Mouse (Mus musculus) activated CD4-positive, CD25-positive, alpha-beta regulatory T cell, adult 4 months (primary cell): ENCODE measurements around the gene Pdcd1lg2. TPM values are rescaled to one million over a fixed set of nuclear protein-coding genes. Genes with fewer than 3 reads are reported as not detected.

Source experiments
- ATAC-seq: one replicate; pipeline ENCODE4 v1.8.0; 2017
- polyA plus RNA-seq, 2 experiments: library from polyadenylated mRNA; unstranded; fragments of 100-300 nt; shearing (Covaris generic); gene quantifications; one replicate each; pipeline ENCODE4 v1.2.1; 2017

Gene Pdcd1lg2
- 10 to 100 TPM; 17.2 to 23.0 TPM for polyA plus RNA-seq

DNA sequence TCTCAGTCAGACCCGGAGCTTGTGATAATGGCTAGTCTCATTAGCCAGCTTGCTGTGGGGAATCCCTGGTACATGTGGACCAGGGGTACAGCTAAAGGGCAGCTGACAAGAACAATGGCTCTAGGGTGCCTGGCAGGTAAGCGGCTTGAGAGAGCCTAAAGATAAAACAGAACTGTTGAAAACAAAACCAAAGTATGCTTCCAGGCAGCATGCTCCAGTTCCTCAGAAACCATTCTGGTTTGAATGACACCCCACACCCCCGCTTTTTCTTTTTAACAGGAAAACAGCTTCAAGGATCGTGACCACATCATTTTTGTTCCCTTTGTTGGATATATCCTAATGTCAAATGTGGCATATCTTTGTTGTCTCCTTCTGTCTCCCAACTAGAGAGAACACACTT is at the start of gene Pdcd1lg2:
TSS of gene Pdcd1lg2 (plus strand) at position 301 of the 400 bp plus-strand sequence.
- no peak for ATAC-seq

DNA sequence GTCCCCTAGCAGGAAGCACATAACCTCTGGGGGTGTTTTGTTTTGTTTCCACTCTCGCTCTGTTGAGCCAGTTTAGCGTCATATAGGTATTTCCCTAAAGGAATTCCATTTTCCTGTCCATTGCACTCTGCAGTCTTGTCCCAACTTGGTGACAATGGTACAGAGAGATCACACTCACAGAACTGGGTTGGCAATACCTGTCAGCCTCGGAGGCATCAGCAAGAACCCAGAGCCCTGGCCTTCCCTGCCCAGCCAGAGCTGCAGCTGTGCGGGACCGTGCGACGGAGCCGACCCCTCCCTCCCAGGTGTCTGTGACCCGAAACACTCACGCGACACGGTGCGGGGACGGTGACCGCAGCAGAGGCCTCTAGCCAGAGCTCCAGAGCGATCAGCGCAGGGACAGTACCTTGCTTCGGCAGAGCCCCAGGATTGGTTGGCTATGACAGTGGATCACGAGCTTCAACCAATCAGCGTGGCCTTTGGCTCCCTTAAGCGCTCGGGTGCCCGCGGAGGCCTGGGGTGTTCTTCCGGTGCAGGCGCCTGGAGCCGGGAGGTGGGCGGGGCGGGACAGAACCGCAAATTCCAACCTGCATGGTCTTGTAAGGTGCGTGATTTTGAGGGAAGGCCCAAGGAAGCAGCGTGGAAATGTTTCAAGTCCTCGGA is 49.1 kb upstream of the Pdcd1lg2 start:
- ATAC-seq: peak; percentile 98

DNA sequence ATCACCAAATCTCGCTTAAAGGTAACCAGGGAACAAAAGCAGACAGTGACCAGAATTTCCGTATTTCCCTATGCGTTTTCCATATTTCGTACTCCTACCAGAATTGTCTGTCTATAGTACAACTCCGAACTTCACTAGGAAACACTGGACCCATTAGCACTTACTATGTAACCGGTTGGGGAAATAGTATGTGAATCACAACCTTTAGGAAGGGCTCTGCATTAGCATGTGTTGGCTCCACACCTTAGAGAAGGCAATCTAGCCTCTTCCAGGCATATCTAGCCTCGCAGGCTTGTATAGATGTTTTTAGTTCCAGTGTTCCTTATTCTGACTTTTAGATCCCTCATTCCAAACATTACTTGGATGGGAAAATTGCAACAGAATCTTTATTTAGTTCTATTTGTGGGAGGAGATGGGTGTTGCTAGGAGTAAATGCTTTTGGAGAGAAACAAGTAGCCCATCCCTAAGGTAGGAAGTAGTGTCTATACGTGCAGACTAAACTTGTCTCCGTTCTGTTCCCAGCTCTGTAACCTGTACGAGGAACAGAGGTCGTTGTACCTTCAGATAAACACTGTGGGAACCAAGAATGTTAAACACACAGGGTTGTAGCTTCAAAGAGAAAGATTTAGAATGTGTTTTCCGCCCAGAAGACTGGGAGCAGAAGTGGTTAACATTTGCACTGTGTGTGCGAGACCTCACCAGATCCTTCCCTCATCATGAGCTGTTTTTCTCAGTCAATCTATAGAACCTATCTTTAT is 48.4 kb upstream of the Pdcd1lg2 start:
- ATAC-seq: no peak

DNA sequence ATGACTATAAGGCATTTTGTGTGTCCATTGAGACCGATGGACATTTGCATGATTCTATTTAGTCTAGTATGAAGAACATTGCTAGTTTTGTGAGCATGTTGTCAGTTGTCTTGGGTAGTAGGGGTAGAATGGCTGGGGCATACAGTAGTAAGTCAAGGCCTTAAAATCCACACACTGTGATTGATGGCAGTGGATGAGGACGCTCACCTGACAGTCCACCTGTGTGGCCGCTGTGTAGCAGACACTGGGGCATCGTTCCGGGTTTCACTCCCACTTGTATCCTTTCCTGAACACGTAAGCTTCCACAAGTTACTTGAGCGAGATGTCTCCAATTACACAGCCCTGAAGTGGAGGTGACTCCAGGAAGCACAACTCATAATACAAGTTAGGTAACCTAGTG is 47.2 kb upstream of the Pdcd1lg2 start:
- no peak for ATAC-seq

DNA sequence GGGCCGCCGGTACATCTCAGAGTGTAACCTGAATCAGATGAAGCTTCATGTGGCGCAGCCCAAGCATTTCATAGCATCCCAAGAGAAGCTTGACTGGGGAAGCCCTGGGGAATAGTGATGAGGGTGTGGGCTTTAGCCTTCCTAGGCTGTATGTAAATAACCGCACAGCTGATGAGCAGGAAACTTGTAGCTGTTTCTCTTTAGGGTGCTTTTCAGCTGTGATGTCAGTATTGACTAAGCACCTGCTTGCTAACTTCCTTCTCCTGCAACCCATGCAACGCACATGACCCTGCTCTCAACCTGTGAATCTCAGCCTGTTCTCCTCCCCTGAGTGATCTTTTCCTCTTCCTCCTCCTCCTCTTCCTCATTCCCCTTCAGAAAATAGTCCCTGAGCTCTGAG is 46.6 kb upstream of the Pdcd1lg2 start:
- ATAC-seq: peak; percentile 6

DNA sequence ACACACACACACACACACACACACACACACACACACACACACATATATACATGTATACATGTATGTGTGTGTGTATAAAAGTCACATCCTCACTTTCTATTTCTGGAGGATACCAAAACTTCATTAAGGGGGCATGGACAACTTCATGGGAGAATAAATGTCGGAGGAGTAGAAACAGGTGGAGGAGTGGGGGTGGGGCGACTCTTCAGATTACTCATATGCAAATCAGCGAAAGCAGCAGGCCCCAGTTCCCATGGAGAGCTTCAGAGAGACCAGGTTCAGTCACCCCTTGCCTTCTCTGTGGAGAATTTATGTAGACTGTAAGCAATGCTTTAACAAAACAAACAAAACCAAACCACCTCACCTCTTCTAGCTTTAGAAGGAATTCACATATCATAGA is 45.6 kb upstream of the Pdcd1lg2 start:
- no peak for ATAC-seq

DNA sequence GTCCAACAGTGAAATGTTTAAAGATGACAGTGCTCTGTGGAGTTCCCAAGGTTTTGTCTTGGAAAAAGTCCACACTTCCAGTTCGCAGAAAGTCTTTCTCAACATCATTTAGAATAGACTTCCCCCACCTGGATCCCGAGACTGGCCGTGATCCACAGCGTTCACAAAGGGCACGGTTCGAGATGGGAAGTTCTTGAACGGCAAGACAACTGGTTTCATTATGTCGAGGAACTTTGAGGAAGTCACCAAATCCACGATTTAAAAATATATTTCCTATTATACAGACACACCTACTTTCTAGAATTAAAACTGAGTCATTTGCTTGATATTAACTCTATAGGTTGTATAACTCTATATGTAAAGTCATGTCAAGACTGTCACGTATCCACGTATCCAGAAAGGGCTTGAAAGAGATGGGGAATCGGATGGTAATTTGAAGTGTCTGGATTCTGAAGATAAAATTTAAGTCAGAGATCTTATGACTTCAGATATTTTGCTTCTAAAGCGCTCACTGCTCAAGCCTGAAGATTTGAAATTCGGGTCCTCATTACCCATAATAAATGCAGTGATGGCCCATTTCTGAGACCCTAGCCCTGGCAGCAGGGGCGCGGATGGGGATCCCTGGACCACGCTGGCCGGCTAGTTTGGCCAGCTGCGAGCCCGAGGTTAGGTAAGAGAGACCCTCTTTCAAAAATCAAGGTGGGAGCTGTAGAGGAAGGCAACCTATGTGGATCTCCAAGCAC is 44.3 kb upstream of the Pdcd1lg2 start:
- ATAC-seq: no peak

DNA sequence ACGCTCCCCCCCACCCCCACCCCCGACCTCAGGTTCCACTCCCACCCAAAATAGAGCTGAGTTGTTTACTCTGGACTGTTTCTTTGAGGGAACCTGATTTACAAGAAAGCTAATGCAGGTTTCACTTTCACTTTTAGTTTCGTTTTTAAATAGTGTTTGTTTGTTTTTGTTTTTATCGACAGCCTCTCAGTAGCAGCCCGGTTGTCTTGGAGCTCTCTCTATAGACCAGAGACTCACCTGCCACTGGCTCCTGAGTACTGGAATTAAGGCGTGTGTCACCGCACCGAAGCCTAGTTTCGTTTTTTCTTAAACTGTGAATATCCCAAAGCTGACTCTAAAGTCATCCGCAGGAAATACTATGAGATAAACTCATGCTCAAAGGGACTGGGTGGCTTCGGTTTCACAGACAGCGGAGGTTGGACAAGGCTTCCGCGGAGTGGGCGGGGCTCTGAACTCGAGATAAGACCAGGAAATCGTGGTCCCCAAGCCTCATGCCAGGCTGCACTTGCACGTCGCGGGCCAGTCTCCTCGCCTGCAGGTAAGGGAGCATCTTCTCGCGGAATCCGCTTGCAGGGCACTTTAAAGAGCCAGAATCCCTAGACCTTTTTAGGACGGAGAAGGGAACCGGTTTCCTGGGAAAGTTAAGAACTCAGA is 43.6 kb upstream of the Pdcd1lg2 start, which contains the start of the genes Plgrkt and Cd274:
TSS of gene Plgrkt (minus strand) at position 422 of the 654 bp plus-strand sequence.
TSS of gene Cd274 (plus strand) at position 487 of the 654 bp plus-strand sequence.
- peak; percentile 82 for ATAC-seq

DNA sequence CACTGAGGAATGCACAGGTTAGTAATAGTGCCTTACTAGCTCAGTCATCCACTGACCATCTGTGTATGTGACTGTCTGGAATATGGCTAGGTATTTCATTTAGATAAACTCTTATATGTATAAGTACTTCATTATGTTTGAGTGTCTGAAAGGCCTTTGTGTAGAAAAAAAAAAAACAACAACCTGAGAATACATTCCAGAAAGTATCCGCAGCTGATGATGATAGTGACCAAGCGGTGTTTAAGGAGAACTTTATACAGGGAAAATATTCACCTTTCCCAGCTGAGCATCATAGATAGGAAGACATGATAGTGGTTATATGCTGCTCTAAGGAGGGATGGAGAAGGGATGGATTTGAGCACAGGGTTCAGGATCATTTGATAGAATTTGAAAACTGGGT is 42.7 kb upstream of the Pdcd1lg2 start:
- ATAC-seq: no peak

DNA sequence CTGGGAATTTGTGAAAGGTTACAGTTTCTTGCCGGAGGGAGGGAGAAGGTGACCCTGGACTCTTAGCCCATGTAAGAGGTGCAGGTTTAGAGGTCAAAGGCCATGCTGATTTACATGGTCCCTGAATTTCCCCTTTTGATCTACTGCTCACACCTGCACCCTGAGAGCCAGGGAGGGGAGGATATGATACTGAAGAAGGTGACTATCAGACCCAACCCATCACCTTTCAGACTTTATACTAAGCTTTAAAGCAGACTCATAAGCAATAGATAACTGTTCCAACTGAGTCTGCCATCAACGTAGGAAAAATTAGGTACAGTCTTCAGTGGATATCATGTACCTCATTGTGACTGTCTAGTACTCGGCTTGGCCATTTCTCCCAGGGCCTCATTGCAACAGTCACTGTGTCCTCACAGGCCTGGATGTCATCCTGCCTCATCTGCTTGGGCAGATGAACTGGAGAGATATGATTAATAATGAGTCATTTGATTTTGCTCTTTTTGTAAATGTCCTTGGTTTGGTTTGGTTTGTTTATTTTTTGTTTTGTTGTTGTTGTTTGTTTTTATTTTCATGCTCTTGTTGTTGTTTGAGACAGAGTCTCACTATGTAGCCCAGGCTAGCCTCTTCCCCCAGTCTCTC is 41.9 kb upstream of the Pdcd1lg2 start:
- no peak for ATAC-seq

DNA sequence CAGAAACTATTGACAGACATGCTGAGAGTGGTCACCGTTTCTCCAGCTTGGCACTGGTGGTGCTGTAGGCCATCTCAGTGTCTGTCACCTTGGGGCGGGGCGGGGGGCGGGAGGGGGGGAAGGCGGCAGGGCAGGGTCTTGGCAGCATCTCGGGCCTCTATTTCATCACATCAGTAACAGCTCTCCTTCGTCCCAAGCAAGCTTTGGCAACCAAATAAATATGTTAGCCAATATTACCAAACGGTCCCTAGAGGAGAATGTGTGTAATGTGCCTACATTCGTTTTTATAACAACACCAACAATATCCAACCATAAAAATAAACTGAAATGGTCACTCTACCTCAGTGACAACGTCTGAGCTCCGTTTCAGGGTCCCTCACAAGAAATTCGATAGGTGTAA is 40.6 kb upstream of the Pdcd1lg2 start:
- no peak for ATAC-seq

DNA sequence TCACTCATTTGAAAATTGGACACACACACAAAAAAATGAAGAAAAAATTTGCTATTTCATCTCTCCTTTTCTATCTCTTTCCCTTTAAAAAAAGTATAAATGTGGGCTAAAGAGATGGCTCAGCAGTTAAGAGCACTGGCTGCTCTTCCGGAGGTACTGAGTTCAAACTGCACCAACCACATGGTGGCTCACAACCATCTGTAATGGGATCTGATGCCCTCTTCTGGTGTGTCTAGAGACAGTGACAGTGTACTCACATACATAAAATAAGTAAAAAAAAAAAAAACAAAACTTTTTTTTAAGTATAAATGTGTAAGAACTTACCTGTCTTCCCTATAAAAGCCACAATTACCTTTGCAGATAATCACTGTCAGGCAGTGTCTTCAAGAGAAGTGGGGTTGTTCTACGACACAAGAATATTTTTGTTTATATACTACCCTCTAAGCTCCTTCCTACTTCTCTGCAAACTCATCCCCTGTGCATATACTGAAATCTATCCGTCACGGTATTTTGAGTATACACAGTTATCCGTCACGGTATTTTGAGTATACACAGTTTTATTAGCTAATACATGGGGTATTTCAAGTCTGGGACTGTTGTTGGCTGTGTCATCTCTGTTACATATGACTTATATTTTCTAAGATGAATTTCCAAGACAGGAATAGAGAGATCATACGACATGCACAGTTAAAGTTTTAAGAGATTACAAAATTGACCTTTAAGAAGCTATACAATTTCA is 40.0 kb upstream of the Pdcd1lg2 start:
- ATAC-seq: no peak

DNA sequence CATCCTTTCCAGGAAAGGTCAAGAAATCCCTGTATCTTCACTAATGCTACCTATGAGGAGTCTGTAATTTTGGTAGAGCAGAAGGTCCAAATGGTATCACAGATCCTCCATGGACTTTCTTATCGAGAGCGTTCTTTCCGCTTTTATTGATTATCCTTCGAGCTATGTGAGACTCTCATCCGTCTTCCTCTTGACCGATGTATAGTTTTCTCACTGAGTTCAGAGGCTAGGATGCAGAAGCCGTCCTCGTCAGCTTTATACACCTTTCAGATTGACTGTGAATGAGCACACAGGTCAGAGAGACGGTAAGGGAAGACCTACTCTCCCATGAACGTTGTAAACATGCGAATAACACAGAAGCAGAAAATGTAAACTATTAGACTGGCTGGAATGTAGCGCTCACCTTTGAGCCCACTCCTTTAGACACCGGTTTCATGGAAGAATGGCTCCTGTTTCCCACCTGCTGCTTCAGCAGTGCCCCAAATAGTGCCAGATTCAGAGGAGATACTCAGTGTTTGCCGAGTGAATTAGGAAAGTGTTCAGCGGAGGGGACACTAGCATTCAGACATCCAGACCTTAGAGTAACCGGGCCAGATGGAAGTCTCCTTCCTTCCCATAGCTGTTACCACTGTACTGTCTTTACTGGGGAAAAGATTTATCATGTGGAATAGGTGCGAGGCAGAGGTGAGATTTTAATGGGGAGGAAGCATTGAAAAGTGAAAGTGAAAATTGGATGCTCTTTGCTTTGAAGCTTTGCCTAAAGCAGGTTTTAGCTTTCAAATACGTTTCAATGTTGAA is 39.2 kb upstream of the Pdcd1lg2 start:
- no peak for ATAC-seq

DNA sequence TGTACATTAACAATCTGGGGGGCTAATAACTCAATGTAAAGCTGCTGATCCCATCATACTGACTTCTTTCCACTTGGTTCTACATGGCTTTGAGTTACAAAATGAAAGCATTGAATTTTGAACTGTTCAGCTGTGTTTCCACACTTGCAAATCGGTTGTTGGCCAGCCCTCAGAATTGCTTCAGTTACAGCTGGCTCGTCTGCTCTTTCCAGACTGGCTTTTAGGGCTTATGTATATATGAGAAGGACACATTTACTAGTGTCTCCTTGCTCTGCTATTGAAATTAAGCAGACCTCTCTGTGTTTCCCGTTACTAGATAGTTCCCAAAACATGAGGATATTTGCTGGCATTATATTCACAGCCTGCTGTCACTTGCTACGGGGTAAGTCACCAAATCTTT is 38.6 kb upstream of the Pdcd1lg2 start:
- ATAC-seq: no peak

DNA sequence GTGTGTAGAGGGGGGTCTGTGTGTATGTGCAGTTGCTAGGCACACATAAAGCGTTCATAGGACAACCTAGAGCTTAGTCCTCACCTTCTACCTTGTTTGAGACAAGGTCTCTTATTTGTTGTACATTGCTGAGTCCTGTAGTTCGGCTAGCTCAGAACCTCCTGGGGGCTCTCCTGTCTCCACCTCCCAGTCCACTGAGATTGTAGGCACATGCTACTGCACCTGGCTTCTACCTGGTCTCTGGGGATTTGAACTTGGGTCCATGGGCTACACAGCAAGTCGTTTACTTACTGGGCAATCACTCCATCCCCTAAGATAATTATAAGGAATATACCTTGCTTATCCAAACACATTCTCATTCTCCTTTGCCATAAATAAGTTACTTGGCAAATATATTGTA is 38.1 kb upstream of the Pdcd1lg2 start:
- no peak for ATAC-seq

DNA sequence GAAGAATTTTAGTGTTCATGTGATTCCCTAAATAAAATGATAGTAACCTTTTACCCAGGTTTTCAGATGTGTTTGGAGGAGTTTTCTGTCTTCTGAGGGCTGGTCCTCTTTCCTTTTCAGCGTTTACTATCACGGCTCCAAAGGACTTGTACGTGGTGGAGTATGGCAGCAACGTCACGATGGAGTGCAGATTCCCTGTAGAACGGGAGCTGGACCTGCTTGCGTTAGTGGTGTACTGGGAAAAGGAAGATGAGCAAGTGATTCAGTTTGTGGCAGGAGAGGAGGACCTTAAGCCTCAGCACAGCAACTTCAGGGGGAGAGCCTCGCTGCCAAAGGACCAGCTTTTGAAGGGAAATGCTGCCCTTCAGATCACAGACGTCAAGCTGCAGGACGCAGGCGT is 37.3 kb upstream of the Pdcd1lg2 start:
- no peak for ATAC-seq

DNA sequence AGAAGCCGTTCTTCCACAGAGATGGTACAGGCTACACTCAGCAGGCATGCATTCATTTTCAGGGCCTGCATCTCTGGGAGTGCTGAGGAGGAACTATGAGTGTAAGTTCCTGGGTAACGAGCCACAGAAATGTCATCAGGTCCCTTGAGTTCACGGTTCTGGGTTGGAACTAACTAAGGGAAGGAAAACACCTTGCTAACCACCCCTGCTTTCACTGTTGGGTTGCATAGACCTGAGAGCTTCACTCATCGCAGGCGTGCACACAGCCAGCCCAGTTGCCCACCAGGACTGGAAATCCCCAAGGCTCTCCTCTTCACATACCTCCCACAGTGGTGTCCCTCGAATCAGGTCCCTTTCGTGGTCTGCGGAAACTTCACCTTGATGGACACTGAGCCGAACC is 35.8 kb upstream of the Pdcd1lg2 start:
- ATAC-seq: no peak

DNA sequence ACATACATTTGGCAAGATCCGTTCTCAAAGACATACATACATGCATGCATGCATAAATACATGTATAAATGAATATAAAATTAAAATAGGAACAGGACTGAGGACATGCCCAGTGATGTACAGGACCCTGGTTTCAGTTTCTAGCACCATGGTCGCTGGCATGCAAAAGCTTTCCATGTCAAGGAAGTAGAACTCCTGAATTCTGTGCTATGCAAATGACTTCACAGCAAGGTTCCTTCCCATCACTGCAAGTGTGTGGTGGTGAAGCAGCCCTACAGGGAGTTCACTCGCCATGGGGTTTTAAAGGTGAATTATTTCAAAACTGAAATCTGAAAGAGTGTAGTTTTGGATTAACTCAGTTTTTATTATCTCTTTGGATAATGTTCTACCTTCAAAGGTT is 34.3 kb upstream of the Pdcd1lg2 start:
- no peak for ATAC-seq

DNA sequence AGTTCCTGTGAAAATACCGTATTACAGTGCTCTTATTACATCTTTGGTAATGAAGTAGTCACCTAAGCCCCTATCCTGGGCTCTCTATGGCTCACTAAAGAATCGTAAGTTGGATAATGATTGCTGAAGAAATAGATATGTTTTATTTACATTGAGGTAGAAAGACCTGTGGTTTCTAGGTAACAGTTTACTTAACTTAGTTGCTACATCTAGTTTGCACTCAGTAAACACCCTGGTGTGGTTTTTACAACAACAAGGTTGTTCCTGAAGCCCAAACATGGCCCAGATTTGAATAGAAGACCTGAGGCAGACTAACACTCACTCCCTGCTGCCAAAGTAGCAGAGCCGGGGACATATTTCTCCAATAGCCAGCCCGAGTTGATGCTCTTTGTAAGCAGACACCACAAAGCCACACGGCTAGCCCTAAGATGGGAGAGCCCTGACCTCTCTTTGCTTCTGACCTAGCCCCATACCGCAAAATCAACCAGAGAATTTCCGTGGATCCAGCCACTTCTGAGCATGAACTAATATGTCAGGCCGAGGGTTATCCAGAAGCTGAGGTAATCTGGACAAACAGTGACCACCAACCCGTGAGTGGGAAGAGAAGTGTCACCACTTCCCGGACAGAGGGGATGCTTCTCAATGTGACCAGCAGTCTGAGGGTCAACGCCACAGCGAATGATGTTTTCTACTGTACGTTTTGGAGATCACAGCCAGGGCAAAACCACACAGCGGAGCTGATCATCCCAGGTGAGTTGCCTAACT is 30.7 kb upstream of the Pdcd1lg2 start:
- ATAC-seq: no peak

DNA sequence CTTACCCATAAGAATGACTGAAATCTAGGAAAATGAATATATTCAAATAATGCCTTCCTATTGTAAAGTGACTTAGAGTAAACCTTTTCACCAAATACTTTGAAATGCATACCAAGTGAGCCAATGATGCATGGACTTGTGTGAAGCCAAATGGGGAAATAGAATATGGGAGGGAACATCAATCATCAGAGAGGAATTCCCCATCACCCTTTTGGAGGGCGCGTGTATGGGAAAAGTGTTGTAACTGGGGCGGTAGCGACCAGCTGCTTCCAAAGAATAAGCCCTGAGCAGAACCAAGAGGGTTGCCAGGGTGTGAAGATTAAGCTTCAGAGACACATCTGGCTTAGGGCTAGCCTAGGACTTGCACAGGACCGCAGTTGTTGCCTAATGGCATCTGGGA is 27.4 kb upstream of the Pdcd1lg2 start:
- no peak for ATAC-seq
